Mouse (Mus musculus): Measurements from ENCODE around the gene Bmper. TPM values are rescaled to one million over a fixed set of nuclear protein-coding genes. Genes with fewer than 3 reads are reported as not detected.

Gene Bmper
- 13.5 and 14.0 TPM in 2 replicates for polyA plus RNA-seq (2016; fragmentation: Nextera tagmentation; extraction: Ambion mirVana)

DNA sequence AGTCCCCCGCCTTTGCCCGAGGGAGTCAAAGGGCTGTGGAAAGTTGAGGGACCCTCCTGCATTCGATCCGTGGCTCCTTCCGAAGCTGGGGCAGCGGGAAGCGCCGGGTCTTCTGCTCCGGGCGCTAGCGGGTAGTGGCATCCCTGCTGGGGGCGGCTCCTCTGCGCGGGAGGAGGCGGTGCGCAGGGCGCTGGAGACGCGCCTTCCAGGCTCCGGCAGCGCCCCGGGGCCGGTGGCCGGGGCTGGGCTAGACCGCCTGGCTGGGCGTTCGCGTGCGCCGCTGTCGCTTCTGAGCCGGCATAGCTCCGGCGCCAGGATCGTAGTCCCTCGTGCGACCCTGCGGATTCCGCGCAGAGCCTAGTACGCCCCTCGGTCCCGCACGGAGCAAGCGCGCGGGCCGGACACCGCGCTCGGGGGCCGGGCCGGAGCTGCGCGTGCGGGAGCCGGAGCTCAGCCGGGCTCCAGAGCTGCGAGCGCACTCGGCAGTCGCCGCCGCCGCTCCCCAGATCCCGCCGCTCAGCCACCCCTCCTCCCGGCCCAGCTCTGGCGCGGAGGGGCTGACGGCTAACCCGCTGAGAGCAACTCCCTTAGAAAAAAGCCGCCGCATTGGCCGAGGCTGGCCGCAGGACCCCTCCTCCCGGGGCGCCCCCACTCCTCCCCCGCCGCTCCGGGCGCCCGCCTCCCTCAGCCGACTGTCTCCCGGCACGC lies at the start of gene Bmper:
TSS of gene Bmper (plus strand) at position 236 of the 708 bp plus-strand sequence.
- under 1% methylated on average over 83 of the region's 86 CpGs for WGBS
- Histone ChIP-seq H3K9me3 (no peaks in the 10 kb centered on the region), H3K4me2 (peak within 1 kb of the TSS; percentile 95), H3K27me3 (peaks cover 33% of the 10 kb centered on the region), H3K9ac (peak within 1 kb of the TSS; percentile 86), H3K27ac (peak within 1 kb of the TSS; percentile 89), H3K4me1 (peaks cover 7% of the 10 kb centered on the region), H3K4me3 (replicated peaks) (peak within 1 kb of the TSS; percentile 74), H3K36me3 (replicated peaks) (no peaks in the 10 kb centered on the region)
- peak; percentile 88 for ATAC-seq (ENCODE audit: low FRiP score)

DNA sequence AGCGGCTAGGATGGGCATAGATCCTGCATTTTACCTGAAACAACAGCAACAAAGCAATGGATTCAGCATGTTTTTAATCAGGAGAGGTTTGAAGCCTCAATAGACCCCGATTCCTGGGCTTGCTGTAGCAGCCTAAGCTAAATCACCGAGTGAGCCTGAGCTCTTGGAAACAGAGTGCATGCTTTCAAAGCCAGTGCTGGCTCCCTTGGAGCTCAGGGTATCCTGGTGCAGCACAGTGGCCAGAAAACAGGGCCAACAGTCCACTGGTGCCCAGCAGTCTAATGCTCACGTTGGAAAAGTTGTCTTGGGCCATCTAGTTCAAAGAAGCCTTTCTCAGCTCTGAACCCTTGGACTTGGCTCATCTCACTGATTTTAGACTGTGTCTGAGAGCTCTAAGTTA lies 45.4 kb upstream of the Bmper start:
- ATAC-seq (ENCODE audit: low FRiP score), result no peak
- Histone ChIP-seq H3K36me3 (replicated peaks) (no peaks in the 10 kb centered on the region), H3K4me1 (no peaks in the 10 kb centered on the region), H3K4me3 (replicated peaks) (no peak overlapping the region), H3K4me2 (no peak overlapping the region), H3K27ac (no peak overlapping the region), H3K9ac (no peak overlapping the region), H3K27me3 (no peaks in the 10 kb centered on the region), H3K9me3 (no peaks in the 10 kb centered on the region)
- 81% methylated on average over 4 of the region's 4 CpGs for WGBS

DNA sequence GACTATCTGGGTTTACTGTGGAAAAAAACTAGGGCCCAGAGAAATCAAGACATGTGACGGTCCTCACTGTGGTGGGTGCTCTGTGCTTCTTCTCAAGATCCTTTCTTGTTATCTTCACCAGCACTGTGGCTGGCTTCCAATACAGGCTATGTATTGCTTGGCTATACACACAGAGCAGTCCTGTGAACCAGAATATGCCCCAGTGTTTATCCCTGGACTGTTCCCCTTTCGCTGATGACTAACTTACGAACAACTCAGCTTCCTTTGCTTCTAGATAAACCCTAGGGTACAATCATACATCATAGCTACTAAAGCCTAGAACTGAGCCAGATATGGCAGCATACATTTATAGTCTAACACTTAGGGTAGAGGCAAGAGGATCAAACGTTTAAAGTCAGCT lies 35.7 kb upstream of the Bmper start:
- no peak overlapping the region for H3K4me2 ChIP-seq
- no peak overlapping the region for H3K9ac ChIP-seq
- H3K4me1 ChIP-seq, result no peaks in the 10 kb centered on the region
- no peaks in the 10 kb centered on the region for H3K27me3 ChIP-seq
- no peak for ATAC-seq (ENCODE audit: low FRiP score)
- no peaks in the 10 kb centered on the region for H3K9me3 ChIP-seq
- no peak overlapping the region for H3K4me3 ChIP-seq (replicated peaks)
- H3K36me3 ChIP-seq (replicated peaks), result no peaks in the 10 kb centered on the region
- 90% methylated on average over 4 of the region's 4 CpGs for WGBS
- no peak overlapping the region for H3K27ac ChIP-seq

DNA sequence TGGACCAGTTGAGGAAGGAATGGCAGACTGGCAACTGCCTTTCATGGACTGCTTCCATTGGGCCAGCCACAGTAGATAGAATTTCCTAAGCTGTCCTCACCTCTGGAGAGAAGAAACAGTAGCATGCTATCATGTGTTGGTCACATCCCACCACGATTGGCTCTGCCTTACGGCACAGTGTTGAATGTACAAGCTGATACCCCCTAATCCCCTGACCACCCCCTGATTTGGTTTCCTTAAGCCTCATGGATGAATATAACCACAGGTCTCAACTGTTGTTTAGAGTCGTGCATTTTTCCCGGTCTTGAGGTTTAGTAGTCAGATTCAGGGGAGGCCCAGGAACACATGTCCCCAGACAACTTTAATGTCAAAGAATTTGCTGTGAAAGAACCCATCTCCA lies 34.7 kb upstream of the Bmper start:
- Histone ChIP-seq H3K27ac (no peak overlapping the region), H3K27me3 (no peaks in the 10 kb centered on the region), H3K4me1 (no peaks in the 10 kb centered on the region), H3K9ac (no peak overlapping the region), H3K4me3 (replicated peaks) (no peak overlapping the region), H3K9me3 (no peaks in the 10 kb centered on the region), H3K36me3 (replicated peaks) (no peaks in the 10 kb centered on the region), H3K4me2 (no peak overlapping the region)
- ATAC-seq (ENCODE audit: low FRiP score), result no peak
- WGBS, result 72% methylated on average over 4 of the region's 4 CpGs

DNA sequence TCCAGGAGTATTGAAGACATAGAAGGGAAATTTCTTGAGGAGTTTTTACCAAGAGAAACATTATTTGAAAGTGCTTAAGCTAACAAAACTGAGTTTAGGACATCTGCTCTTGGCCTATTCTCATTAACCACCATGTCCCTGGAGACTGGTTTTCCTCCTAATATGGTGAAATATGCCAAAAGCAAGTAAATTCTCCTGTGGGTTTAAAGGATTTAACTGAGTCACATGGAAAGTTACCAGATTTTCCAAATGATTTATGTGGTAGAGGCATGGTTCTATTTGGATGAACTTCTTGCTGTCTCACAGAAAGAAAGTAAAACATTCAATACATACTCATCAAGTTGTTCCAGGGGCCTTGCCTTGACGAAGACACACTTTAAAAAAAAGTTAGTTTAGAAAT lies 31.9 kb upstream of the Bmper start:
- H3K36me3 ChIP-seq (replicated peaks), result no peaks in the 10 kb centered on the region
- H3K27me3 ChIP-seq, result no peaks in the 10 kb centered on the region
- H3K4me3 ChIP-seq (replicated peaks), result no peak overlapping the region
- no peaks in the 10 kb centered on the region for H3K4me1 ChIP-seq
- WGBS, result 80% methylated on average over 1 of the region's 1 CpGs
- no peak for ATAC-seq (ENCODE audit: low FRiP score)
- H3K4me2 ChIP-seq, result no peak overlapping the region
- no peaks in the 10 kb centered on the region for H3K9me3 ChIP-seq
- no peak overlapping the region for H3K27ac ChIP-seq
- no peak overlapping the region for H3K9ac ChIP-seq

DNA sequence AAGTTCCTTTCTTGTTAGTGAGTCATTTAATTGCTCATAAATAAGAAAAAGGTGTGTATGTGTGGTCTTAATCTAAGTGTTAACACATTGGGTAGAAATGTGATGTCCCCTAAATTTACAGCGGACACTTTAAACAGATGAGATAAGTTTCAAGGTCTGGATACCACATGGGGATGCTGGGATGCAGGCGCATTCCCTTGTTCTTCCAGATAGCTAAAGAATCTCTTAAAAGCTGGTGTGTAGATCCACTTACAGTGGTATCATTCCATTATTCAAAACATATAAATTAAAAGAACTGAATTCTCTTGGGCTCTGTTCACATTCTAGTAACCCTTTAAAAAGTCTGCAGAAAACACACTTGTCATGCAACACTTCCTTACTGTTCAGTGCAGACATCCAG lies 31.4 kb upstream of the Bmper start:
- no peak overlapping the region for H3K4me3 ChIP-seq (replicated peaks)
- H3K4me2 ChIP-seq, result no peak overlapping the region
- no peaks in the 10 kb centered on the region for H3K36me3 ChIP-seq (replicated peaks)
- no peaks in the 10 kb centered on the region for H3K27me3 ChIP-seq
- ATAC-seq (ENCODE audit: low FRiP score), result no peak
- no peaks in the 10 kb centered on the region for H3K9me3 ChIP-seq
- 97% methylated on average over 2 of the region's 2 CpGs for WGBS
- H3K27ac ChIP-seq, result no peak overlapping the region
- no peak overlapping the region for H3K9ac ChIP-seq
- H3K4me1 ChIP-seq, result no peaks in the 10 kb centered on the region

DNA sequence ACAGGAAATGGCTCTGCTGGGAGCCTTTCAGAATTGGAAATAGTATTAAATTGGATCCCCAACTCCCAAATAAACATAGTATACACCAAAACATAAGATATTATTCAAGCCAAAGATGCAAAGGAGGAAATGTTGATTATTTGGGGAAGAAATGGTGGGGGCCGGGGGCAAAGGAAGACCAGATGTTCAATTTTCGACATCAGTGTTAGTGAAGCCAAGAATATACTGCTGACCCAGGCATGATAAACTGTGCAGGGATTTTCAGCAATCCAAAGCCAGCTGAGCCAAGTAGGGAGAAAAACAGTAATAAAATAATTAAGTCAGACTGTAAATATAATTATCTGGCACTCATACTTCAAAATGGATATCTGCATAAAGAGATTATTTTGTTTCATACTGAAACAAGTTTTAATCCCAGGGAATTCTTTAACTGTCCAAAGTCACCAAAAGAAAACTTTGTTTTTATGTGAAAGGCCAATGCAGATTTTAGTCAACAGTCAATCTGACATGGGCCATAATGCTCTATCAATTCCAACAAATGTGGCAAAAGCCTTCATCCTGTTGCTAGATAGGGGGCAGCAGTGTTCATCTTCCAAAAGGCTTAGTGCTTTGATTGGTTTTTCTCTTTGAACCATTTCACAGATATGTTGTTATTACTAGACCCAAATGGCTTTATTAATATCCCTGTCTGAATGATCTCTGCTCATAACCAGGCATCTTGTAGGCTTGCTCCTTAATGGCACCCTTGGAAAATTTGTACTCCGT lies 30.1 kb upstream of the Bmper start:
- ATAC-seq (ENCODE audit: low FRiP score), result no peak
- Histone ChIP-seq H3K4me3 (replicated peaks) (no peak overlapping the region), H3K4me2 (no peak overlapping the region), H3K27ac (no peak overlapping the region), H3K36me3 (replicated peaks) (no peaks in the 10 kb centered on the region), H3K9me3 (no peaks in the 10 kb centered on the region), H3K27me3 (no peaks in the 10 kb centered on the region), H3K9ac (no peak overlapping the region), H3K4me1 (no peaks in the 10 kb centered on the region)
- 94% methylated on average over 3 of the region's 3 CpGs for WGBS

DNA sequence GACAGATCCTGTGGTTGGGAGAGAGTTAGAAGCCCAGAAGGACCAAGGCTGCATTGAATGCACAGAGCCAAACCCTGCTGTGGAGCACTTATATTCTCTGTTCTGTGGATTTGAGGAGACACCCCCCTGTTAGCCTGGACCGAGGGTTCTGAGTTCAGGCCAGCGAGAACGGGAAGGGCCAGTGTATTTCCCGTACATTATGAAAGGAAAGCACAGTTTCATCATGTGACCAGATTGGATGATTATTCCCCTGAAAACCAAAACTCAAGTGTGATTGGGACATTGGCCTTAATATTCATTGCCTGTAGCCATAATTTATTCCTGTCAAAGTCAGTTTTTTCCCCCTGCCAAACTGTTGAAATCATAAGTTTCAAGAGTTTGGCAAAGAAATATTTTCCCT lies 23.9 kb upstream of the Bmper start:
- no peak overlapping the region for H3K27ac ChIP-seq
- peaks cover 12% of the 10 kb centered on the region for H3K4me1 ChIP-seq
- peaks cover 3% of the 10 kb centered on the region; the same call in 1 of the 2 replicates for H3K27me3 ChIP-seq
- WGBS, result 95% methylated on average over 4 of the region's 4 CpGs
- no peak overlapping the region for H3K4me2 ChIP-seq
- H3K4me3 ChIP-seq (replicated peaks), result no peak overlapping the region
- no peaks in the 10 kb centered on the region for H3K9me3 ChIP-seq
- H3K36me3 ChIP-seq (replicated peaks), result no peaks in the 10 kb centered on the region
- no peak overlapping the region for H3K9ac ChIP-seq
- no peak for ATAC-seq (ENCODE audit: low FRiP score)

DNA sequence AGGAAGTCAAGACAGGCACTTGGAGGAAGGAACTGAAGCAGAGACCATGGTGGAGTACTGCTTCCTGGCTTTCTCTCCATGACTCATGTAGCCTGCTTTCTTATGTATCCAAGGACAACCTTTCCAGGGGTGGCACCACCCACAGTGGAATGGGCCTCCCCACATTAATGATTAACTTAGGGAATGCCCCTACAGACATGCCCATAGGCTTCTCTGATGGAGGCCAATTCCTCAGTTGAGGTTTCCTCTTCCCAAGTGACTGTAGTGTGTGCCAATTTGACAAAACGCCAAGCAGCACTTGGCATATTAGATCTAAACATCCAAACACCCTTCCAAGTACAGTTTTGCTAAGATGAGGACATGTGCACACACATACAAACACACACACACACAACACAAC lies 23.0 kb upstream of the Bmper start:
- H3K9me3 ChIP-seq, result no peaks in the 10 kb centered on the region
- H3K4me1 ChIP-seq, result peaks cover 21% of the 10 kb centered on the region
- peaks cover 3% of the 10 kb centered on the region; the same call in 1 of the 2 replicates for H3K27me3 ChIP-seq
- no peak overlapping the region for H3K27ac ChIP-seq
- H3K9ac ChIP-seq, result no peak overlapping the region
- ATAC-seq (ENCODE audit: low FRiP score), result no peak
- H3K4me2 ChIP-seq, result no peak overlapping the region
- WGBS, result 91% methylated on average over 1 of the region's 1 CpGs
- no peaks in the 10 kb centered on the region for H3K36me3 ChIP-seq (replicated peaks)
- H3K4me3 ChIP-seq (replicated peaks), result no peak overlapping the region

DNA sequence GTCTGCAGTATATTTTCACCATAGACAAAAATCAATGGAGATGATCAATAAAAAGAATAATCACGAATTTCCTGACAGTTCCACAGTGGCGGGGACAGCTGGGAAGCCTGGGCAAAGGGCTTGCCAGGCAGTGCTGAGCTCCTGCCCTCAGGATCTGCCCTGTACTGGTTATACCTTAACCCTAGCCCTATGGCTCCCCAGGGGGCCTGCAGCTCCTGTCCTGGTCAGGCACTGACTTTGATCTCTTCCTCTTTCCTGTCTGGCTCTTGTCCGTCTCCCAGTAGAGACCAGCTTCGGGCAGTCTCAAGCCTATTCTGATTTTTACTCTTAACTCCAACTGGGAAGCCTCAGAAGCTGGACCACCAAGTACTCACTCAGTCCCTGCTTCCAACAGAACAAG lies 22.0 kb upstream of the Bmper start:
- 83% methylated on average over 4 of the region's 4 CpGs for WGBS
- no peaks in the 10 kb centered on the region for H3K9me3 ChIP-seq
- H3K27me3 ChIP-seq, result peaks cover 3% of the 10 kb centered on the region; the same call in 1 of the 2 replicates
- ATAC-seq (ENCODE audit: low FRiP score), result no peak
- H3K4me3 ChIP-seq (replicated peaks), result no peak overlapping the region
- H3K27ac ChIP-seq, result no peak overlapping the region
- peaks cover 29% of the 10 kb centered on the region for H3K4me1 ChIP-seq
- no peaks in the 10 kb centered on the region for H3K36me3 ChIP-seq (replicated peaks)
- no peak overlapping the region for H3K9ac ChIP-seq
- no peak overlapping the region for H3K4me2 ChIP-seq

DNA sequence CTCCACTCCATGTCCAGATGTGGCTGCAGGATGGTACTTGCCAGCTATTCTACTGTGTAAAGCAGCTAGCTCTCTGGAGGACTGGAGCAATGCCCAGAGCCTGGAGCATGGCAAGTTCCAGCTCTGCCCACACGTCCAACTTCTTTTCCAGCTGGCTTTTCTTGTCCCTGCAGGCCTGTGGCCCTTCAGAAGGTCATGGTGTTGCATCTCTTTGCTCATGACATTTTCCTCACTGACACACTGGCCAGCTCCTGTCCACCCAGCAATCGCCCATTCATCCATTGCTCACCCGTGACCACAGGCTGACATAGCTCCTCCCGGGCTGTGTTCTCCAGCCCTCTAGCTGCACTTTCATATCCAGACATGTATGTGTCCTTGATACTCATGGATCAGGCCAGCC lies 20.4 kb upstream of the Bmper start:
- no peak overlapping the region for H3K9ac ChIP-seq
- H3K36me3 ChIP-seq (replicated peaks), result no peaks in the 10 kb centered on the region
- H3K9me3 ChIP-seq, result no peaks in the 10 kb centered on the region
- peaks cover 3% of the 10 kb centered on the region; the same call in 1 of the 2 replicates for H3K27me3 ChIP-seq
- 75% methylated on average over 4 of the region's 4 CpGs for WGBS
- no peak overlapping the region for H3K4me3 ChIP-seq (replicated peaks)
- no peak overlapping the region for H3K4me2 ChIP-seq
- no peak for ATAC-seq (ENCODE audit: low FRiP score)
- peaks cover 29% of the 10 kb centered on the region for H3K4me1 ChIP-seq
- H3K27ac ChIP-seq, result no peak overlapping the region

DNA sequence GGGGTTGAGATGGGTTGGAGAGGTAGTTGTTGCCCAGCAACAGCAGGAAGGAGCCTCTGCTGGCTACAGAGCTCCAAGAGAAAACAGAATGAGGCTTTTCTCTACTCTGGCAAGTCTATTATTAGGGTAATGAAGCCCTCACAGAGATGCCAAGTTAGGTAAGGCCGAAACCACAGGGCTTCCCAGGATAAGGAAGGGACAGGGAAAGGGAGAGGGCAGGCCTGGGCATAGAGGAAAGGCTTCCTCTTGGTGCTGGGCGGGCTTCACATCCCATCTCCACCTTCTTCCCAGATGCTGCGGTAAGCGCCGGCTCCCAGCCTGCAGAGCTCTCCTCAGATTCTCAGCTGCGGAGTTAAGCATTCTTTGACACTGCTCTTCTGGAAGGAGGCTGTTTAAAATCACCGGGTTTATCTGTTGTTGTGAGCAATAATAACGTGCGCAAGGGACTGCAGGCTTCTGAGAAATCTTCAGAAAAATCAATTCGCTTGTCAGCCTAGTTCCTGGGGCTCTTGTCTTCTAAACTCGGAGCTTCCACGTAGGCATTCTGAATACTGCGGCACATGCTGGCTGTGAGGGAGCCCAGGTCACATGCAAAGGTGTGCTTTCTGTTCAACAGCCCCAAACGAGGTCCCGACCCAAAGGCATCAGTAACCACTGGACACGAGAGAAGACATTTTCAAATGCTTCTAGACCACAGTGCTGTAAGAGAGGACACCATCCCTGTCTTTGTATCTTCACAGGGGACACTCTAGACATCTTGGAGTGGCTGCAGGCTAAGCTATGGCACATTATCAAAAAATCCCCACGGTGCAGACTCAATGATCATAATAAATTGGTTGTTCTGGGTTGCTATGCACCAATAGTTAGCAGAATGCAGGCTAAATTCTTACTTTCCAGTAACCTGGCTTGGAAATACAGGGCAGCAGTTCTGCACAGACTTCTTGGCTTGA lies 18.3 kb upstream of the Bmper start:
- peaks cover 3% of the 10 kb centered on the region; the same call in 1 of the 2 replicates for H3K27me3 ChIP-seq
- H3K9me3 ChIP-seq, result no peaks in the 10 kb centered on the region
- no peaks in the 10 kb centered on the region for H3K36me3 ChIP-seq (replicated peaks)
- H3K4me2 ChIP-seq, result peak overlapping the region; percentile 46
- H3K9ac ChIP-seq, result peak overlapping the region; percentile 38; the same call in 1 of the 2 replicates
- peak overlapping the region; percentile 71 for H3K27ac ChIP-seq
- 0 out of 2 replicates have a peak overlapping the region, but pooled peaks have one; percentile 5 for H3K4me3 ChIP-seq (replicated peaks)
- ATAC-seq (ENCODE audit: low FRiP score), result peak; percentile 75
- WGBS, result 9% methylated on average over 17 of the region's 17 CpGs
- peaks cover 29% of the 10 kb centered on the region for H3K4me1 ChIP-seq
